Mouse (Mus musculus) midbrain, postnatal 0 days (tissue): ENCODE measurements around the gene Ercc2. TPM values are rescaled to one million over a fixed set of nuclear protein-coding genes. Genes with fewer than 3 reads are reported as not detected.

ENCODE experiments used
- ATAC-seq: fragments of 200-750 bp; cut with Nextera tagmentation; 2 replicates; pipeline ENCODE4 v1.8.0; 2017; ENCODE audit warnings: moderate number of reproducible peaks, mild to moderate bottlenecking, moderate TSS enrichment, moderate library complexity; ENCODE audit not compliant: low FRiP score
- DNase-seq: peaks from one replicate; pipeline ENCODE4 v3.0.0-alpha.2; 2015; ENCODE audit warnings: low spot score
- H3K27ac ChIP-seq: fragments of 300-500 bp; sonication (generic); 2 replicates; pipeline ENCODE4 v1.5.1; 2014; ENCODE audit warnings: low read depth, mild to moderate bottlenecking, low read length, mixed read lengths
- H3K27me3 ChIP-seq: fragments of 300-500 bp; sonication (generic); 2 replicates; pipeline ENCODE4 v1.6.1; 2014; ENCODE audit warnings: low read length, control low read depth, mixed read lengths; ENCODE audit not compliant: insufficient read depth
- H3K36me3 ChIP-seq: fragments of 300-500 bp; sonication (generic); 2 replicates; pipeline ENCODE4 v1.6.1; 2014; ENCODE audit warnings: low read length, control low read depth, mixed read lengths; ENCODE audit not compliant: insufficient read depth
- H3K4me1 ChIP-seq: fragments of 300-500 bp; sonication (generic); 2 replicates; pipeline ENCODE4 v1.6.1; 2014; ENCODE audit warnings: mild to moderate bottlenecking, control low read depth, antibody characterized with exemption, low read length, mixed read lengths; ENCODE audit not compliant: insufficient read depth
- H3K4me2 ChIP-seq: fragments of 300-500 bp; sonication (generic); 2 replicates; pipeline ENCODE4 v1.6.1; 2014; ENCODE audit warnings: low read depth, mild to moderate bottlenecking, low read length, mixed read lengths; ENCODE audit not compliant: poor library complexity, severe bottlenecking
- H3K4me3 ChIP-seq: fragments of 300-500 bp; sonication (generic); 2 replicates; pipeline ENCODE4 v1.5.1; 2014; ENCODE audit warnings: low read depth, mild to moderate bottlenecking, low read length, moderate library complexity
- H3K9ac ChIP-seq: fragments of 300-500 bp; sonication (generic); replicated peaks from 2 replicates; pipeline ENCODE4 v1.6.1; 2014; ENCODE audit warnings: mild to moderate bottlenecking, low read length, moderate library complexity, mixed read lengths; ENCODE audit not compliant: poor library complexity, severe bottlenecking
- H3K9me3 ChIP-seq: fragments of 300-500 bp; sonication (generic); 2 replicates; pipeline ENCODE4 v1.6.1; 2016; ENCODE audit warnings: low read length, control low read depth
- CTCF ChIP-seq: IDR thresholded peaks from 2 replicates; pipeline ENCODE4 v1.5.1; 2016; ENCODE audit warnings: antibody characterized with exemption, mild to moderate bottlenecking
- WGBS: fragments of 180-500 bp; shearing (Covaris S2); extraction: QIAGEN DNeasy Blood & Tissue Kit; methylation state at CpG from one replicate; pipeline ENCODE4 v1.1.7; 2014; 5-methylcytosine and 5-hydroxymethylcytosine counted together
- polyA plus RNA-seq: library from polyadenylated mRNA; unstranded; fragments of >200 nt; fragmentation: Nextera tagmentation; extraction: Ambion mirVana; gene quantifications from 2 replicates; pipeline ENCODE4 v1.2.1, GENCODE M21; 2015
- total RNA-seq: library from RNA; depleted of rRNA; stranded (reverse); fragments of >200 nt; gene quantifications from 2 replicates; pipeline ENCODE4 v1.2.3, GENCODE M21; 2014

The Ercc2 gene
- total and polyA plus RNA-seq, 2 experiments from 2014 or later = 22.9 to 63.0 TPM

- Histone ChIP-seq H3K4me2 (no peak overlapping the region), H3K9ac (no peak overlapping the region), H3K4me3 (no peak overlapping the region), H3K9me3 (no peaks in the 10 kb centered on the region), H3K27me3 (no peaks in the 10 kb centered on the region), H3K27ac (peak overlapping the region; percentile 51), H3K36me3 (peaks cover 81% of the 10 kb centered on the region), H3K4me1 (no peaks in the 10 kb centered on the region)
- ATAC-seq = peak; percentile 50
- TF ChIP-seq CTCF = no peak
- WGBS = 34% methylated on average over 10 of the region's 10 CpGs
- peak; percentile 51 for DNase-seq
Observed at GRCm38 (mm10) chr7:19388699-19389413, 7.0 kb downstream of the Ercc2 start.

DNA sequence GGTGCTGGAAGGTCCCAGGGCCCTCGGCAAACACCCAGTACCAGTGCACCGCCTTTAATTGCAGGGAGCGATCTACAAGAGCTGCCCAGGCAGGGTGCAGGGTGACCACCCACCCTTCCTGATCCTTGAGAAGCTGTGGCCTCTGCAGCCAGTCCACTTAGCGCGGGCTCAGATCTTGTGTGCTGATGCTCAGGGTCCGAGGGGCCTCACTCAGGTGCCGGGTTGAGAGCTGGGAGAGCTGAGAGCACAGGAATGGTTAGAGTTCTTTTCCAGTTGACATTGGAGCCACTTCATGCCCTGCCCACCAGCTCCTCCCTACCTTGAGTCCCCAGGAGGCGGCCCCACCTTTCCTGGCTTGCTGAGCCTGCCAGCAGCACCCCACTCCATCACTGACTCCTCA, 12.7 kb downstream of the Ercc2 start:
- 94% methylated on average over 8 of the region's 8 CpGs for WGBS
- TF ChIP-seq CTCF = no peak

DNA sequence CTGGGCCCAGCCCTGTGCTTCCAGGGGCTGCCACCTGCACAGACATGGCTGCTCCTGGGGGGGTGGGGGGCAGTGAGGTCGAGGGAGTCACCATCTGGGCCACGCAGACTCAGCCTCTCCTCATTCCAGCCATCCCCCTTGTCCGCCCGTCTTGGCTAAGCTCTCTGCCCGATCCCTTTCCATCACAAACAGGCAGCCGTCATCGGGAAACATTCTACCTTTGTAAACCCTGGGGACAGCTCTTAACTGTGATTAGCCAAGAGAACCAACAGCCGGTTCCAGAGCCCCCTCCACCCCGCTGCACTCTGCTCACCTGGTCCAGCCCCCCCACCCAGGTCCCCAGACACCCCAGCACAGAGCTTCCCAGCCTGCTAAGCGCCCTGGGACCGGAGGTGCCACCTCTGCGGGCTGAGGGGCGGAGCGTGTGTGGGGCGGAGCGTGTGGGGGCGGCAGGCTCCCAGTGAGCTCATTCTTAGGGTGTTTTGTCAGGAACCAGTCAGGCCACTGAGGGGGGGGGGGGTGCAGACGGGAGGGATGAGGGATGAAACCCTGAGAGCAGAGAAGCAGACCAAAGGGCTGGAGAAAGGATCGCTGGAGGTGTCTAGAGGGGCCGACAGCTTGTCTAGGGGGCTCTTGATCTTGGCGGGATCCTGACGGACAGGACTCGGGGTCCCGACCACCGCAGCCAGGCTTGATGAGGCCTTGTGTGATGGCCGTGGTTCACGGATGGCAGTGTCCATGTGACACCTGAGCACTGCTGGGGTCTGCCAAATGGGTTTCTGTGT, 17.9 kb downstream of the Ercc2 start:
- Histone ChIP-seq H3K27ac (no peak overlapping the region), H3K4me3 (no peak overlapping the region), H3K4me1 (no peaks in the 10 kb centered on the region), H3K36me3 (peaks cover 8% of the 10 kb centered on the region), H3K4me2 (peak overlapping the region; percentile 27), H3K9me3 (no peaks in the 10 kb centered on the region), H3K9ac (peak overlapping the region; percentile 44), H3K27me3 (peaks cover 25% of the 10 kb centered on the region)
- 4% methylated on average over 25 of the region's 27 CpGs for WGBS
- DNase-seq (no peak), ATAC-seq (no peak)
- TF ChIP-seq CTCF = no peak

More for the DNA sequence above, 12.7 kb downstream of the Ercc2 start:
- H3K4me1 ChIP-seq = no peaks in the 10 kb centered on the region
- no peak overlapping the region for H3K27ac ChIP-seq
- H3K4me2 ChIP-seq = no peak overlapping the region
- peaks cover 57% of the 10 kb centered on the region for H3K36me3 ChIP-seq
- H3K27me3 ChIP-seq = 0 out of 2 replicates have a peak, but pooled peaks cover 3% of the 10 kb centered on the region
- ATAC-seq (no peak), DNase-seq (no peak)
- H3K4me3 ChIP-seq = no peak overlapping the region
- H3K9me3 ChIP-seq = no peaks in the 10 kb centered on the region
- H3K9ac ChIP-seq = no peak overlapping the region

GRCm38 (mm10) chr7:19400946-19401345, 19.1 kb downstream of the Ercc2 start:
- Histone ChIP-seq H3K9me3 (no peaks in the 10 kb centered on the region), H3K27me3 (peaks cover 25% of the 10 kb centered on the region), H3K9ac (no peak overlapping the region), H3K36me3 (no peaks in the 10 kb centered on the region), H3K4me1 (no peaks in the 10 kb centered on the region), H3K4me2 (no peak overlapping the region), H3K4me3 (no peak overlapping the region), H3K27ac (no peak overlapping the region)
- WGBS = 84% methylated on average over 4 of the region's 4 CpGs
- ATAC-seq (no peak), DNase-seq (no peak)
- TF ChIP-seq CTCF = peak; percentile 37

DNA sequence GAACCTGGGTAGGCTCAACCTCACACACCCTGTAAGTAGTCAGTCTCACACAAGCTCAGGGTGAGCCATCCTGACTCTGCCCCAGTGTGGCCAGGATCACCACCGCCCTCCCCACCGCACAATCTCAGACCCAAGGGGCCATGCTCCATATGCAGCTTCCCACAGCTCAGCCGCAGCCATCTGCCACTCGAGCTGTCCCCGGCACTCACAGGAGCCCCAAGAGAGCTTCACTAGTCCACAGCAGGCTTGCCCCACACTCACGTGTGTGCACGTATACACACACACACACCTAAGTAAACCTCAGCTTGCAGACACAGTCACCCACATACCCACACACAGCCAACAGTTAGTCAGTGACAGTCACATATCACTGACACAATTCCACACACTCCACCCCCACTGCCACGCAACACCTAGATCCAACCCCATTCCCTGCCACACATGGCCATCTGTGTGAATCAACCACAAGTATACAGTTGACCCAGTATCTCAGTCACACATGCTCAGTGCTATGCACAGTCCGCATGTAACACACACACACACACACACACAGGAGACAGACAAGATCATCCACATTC, 20.8 kb downstream of the Ercc2 start:
- Histone ChIP-seq H3K9ac (no peak overlapping the region), H3K4me3 (no peak overlapping the region), H3K27ac (no peak overlapping the region), H3K4me2 (no peak overlapping the region), H3K9me3 (no peaks in the 10 kb centered on the region), H3K36me3 (no peaks in the 10 kb centered on the region), H3K4me1 (no peaks in the 10 kb centered on the region), H3K27me3 (peaks cover 27% of the 10 kb centered on the region)
- WGBS = 67% methylated on average over 9 of the region's 9 CpGs
- no peak for DNase-seq
- ATAC-seq = no peak
- TF ChIP-seq CTCF = no peak
